Mouse (Mus musculus) liver, embryonic 16.5 days (tissue): Measurements from ENCODE around the gene Rad9b. TPM values are rescaled to one million over a fixed set of nuclear protein-coding genes. Genes with fewer than 3 reads are reported as not detected.
"Not testable (repeated sequence)": the region's sequence is repeated elsewhere in the genome, so short reads cannot be mapped to it uniquely, and the experiment has no call there.

Experiments
- ATAC-seq: fragments of 200-750 bp; cut with Nextera tagmentation; 2 replicates; pipeline ENCODE4 v1.8.0; 2017; ENCODE audit warnings: low read depth, mild to moderate bottlenecking, moderate number of reproducible peaks, moderate library complexity
- H3K27ac ChIP-seq: fragments of 300-500 bp; sonication (generic); 2 replicates; pipeline ENCODE4 v1.5.1; 2014; ENCODE audit warnings: mild to moderate bottlenecking, low read length
- H3K27me3 ChIP-seq: fragments of 300-500 bp; sonication (generic); 2 replicates; pipeline ENCODE4 v1.6.1; 2014; ENCODE audit warnings: low read depth, low read length, mixed read lengths; ENCODE audit not compliant: control insufficient read depth, insufficient read depth
- H3K36me3 ChIP-seq: fragments of 300-500 bp; sonication (generic); 2 replicates; pipeline ENCODE4 v1.6.1; 2014; ENCODE audit warnings: mild to moderate bottlenecking; ENCODE audit not compliant: control insufficient read depth, insufficient read depth
- H3K4me1 ChIP-seq: fragments of 300-500 bp; sonication (generic); 2 replicates; pipeline ENCODE4 v1.6.1; 2014; ENCODE audit warnings: low read depth, low read length, mixed read lengths; ENCODE audit not compliant: control insufficient read depth
- H3K4me2 ChIP-seq: fragments of 300-500 bp; sonication (generic); 2 replicates; pipeline ENCODE4 v1.6.1; 2014; ENCODE audit warnings: low read depth, low read length, mixed read lengths
- H3K4me3 ChIP-seq: fragments of 300-500 bp; sonication (generic); 2 replicates; pipeline ENCODE4 v1.5.1; 2014; ENCODE audit warnings: low read depth, mild to moderate bottlenecking, low read length
- H3K9ac ChIP-seq: fragments of 300-500 bp; sonication (generic); 2 replicates; pipeline ENCODE4 v1.6.1; 2014; ENCODE audit warnings: low read depth, low read length
- H3K9me3 ChIP-seq: fragments of 300-500 bp; sonication (generic); replicated peaks from 2 replicates; pipeline ENCODE4 v1.6.1; 2016; ENCODE audit warnings: low read length; ENCODE audit not compliant: control insufficient read depth
- WGBS: fragments of 180-500 bp; shearing (Covaris S2); extraction: QIAGEN DNeasy Blood & Tissue Kit; methylation state at CpG from one replicate; pipeline ENCODE4 v1.1.7; 2014; ENCODE audit not compliant: insufficient replicate concordance; 5-methylcytosine and 5-hydroxymethylcytosine counted together
- polyA plus RNA-seq: library from polyadenylated mRNA; unstranded; fragments of >200 nt; fragmentation: Nextera tagmentation; extraction: Ambion mirVana; gene quantifications from 2 replicates; pipeline ENCODE4 v1.2.1, GENCODE M21; 2015

The Rad9b gene
- polyA plus RNA-seq, 1 experiment from 2014 or later, result 2.5 TPM

DNA sequence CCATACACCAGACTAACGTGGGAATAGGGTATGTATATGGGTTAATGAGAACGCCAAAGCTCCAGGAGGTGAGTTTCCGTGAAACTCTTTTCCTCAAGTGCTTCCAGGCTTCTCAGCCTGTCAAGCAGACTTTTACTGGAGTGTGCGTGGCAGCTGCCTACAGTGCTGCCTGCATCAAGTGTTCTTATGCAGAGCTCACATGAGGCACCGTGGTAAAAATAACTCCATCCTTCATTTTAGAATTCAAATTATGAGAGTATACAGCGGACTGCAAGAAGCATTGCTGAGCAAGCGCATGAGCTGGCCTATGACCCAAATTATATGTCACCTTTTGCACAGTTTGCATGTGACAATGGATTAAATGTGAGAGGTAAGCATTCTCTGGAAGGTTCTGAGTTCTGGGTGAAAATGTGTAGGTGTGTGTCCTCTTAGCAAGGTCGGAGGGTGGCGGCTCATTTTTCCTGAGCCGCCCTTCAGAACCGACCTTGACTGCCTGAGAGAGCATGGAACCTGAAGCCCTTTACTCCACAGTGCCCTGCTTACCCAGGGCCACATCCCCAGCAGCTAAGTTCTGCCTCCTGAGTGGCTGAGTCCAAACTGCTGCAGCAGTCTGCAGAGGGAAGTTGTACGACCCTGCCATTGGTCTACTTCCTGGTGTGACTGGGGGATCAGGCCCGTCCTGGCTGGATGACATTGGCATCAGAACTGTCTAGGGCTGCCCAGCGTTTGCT lies 34.4 kb downstream of the Rad9b start:
- H3K4me1 ChIP-seq, result peaks cover 12% of the 10 kb centered on the region
- H3K27me3 ChIP-seq, result no peaks in the 10 kb centered on the region
- H3K4me2 ChIP-seq, result no peak overlapping the region
- H3K9me3 ChIP-seq, result no peaks in the 10 kb centered on the region
- no peak overlapping the region for H3K9ac ChIP-seq
- ATAC-seq, result no peak
- H3K27ac ChIP-seq, result no peak overlapping the region
- no peak overlapping the region for H3K4me3 ChIP-seq
- 76% methylated on average over 14 of the region's 14 CpGs for WGBS
- peaks cover 9% of the 10 kb centered on the region for H3K36me3 ChIP-seq

DNA sequence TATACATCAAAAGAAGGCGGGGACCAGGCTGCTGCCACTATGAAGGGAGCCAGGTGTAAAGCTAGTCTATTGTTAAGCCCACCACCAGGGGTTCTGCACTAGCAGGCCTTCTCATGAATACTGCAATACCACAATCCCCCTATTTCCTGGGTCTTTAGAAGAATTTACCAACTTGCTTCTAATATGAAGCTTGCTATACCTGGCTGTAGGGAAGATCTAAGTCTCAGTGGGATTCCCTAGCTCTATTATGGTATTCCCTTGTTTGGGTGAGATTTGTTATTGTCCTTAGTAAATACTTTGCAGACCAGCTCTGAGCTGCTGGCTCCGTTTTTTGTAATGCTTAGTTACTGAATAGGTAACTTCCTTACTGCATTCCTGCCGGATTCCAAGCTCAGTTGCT lies 35.1 kb downstream of the Rad9b start:
- not testable (repeated sequence) for H3K9ac ChIP-seq, H3K27ac ChIP-seq, H3K4me3 ChIP-seq, H3K27me3 ChIP-seq, H3K9me3 ChIP-seq, H3K36me3 ChIP-seq, H3K4me2 ChIP-seq, ATAC-seq
- H3K4me1 ChIP-seq, result peaks cover 14% of the 10 kb centered on the region
- WGBS, result 81% methylated on average over 3 of the region's 3 CpGs

DNA sequence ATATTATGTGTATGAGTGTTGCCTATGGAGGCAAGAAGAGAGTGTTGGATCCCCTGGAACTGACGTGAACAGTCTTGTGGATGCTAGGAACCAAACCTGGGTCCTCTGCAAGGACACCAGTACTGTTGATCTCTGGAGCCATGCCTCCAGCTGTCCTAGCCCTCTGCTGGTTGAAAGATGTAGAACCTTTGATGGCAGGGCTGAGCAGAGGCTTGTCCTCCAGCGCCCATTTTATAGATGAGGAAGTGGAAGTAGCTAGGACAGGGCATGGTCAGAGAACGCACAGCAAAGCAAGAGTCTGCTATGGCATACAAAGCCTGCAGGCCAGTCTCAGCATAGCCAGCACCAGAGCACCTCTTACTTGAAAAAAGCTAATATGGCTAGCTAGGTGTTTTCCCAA lies 35.9 kb downstream of the Rad9b start:
- Histone ChIP-seq H3K27me3 (no peaks in the 10 kb centered on the region), H3K4me3 (no peak overlapping the region), H3K4me2 (no peak overlapping the region), H3K27ac (no peak overlapping the region), H3K9me3 (no peaks in the 10 kb centered on the region), H3K36me3 (peaks cover 9% of the 10 kb centered on the region), H3K9ac (no peak overlapping the region), H3K4me1 (peaks cover 14% of the 10 kb centered on the region)
- no peak for ATAC-seq
- 51% methylated on average over 3 of the region's 3 CpGs for WGBS

DNA sequence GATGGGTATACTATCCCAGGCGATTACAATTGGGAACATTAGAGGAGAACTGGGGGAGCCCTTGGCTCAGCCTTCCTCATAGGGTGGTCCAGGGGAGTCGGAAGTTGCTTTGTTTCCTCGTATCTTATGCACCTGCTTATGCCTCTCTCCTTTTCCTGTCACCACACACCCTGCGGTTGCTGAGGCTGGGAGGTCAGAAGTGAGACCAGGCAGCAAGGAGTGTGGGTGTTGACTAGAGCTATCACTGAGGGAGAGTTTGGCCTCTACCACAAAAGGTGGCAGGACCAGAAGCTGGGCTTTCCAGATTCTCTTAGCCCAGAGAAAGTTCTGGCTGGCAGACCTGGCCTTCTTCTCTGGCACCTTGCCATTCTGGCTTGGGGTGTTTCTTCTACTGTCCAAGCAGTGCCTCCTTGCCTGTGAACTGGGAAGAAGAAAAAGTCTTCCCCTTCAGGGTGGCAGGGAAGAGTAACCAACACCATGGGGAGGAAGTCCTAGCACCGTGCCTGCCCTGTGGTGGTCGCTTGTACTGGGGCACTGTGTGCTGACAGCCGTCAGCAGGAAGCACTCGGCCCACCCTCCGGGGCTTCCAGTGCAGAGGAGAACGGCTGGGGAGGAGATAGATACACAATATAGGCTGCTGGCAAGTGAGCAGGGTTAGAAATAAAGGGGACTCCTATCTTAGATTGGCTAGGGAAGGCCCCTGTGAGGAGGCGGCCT lies 36.5 kb downstream of the Rad9b start:
- no peak overlapping the region for H3K4me2 ChIP-seq
- H3K9ac ChIP-seq, result no peak overlapping the region
- ATAC-seq, result no peak
- WGBS, result 43% methylated on average over 11 of the region's 11 CpGs
- H3K27me3 ChIP-seq, result no peaks in the 10 kb centered on the region
- H3K9me3 ChIP-seq, result no peaks in the 10 kb centered on the region
- H3K27ac ChIP-seq, result no peak overlapping the region
- H3K4me3 ChIP-seq, result no peak overlapping the region
- H3K4me1 ChIP-seq, result peaks cover 14% of the 10 kb centered on the region
- peaks cover 12% of the 10 kb centered on the region for H3K36me3 ChIP-seq

DNA sequence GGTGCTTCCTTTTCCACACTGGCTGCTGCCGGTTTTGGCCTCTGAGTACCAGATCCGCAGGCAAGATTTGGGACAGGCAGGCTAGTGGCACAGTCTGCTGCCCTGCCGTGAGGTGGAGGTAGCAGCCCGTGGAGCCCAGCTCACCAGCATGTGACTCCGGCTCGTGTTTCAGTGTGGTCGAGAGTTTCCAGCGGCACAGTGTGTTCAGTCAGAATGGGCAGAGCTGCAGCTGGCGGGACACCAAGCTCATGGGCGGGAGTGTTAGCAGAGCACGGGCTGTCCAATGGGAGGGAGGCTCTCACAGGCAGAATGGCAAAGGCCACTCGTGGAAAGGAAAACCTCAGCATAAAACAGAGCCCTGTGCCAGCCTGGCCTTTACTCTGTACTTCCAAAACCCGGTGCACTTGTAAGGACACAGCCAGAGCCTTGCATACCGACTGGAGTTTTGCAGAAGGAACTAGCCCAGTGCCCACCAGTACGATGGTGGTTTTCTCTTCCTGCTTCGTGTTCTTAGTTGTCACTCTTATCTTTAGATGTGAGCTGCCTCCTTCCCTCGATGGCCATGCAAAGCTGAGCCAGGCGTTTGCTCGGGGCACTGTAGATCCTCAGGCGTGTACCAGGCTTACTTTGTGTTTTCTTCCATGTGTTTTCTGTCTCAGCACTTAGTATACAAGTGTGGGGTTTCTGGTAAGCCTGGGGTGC lies 38.9 kb downstream of the Rad9b start:
- peak; percentile 70 for ATAC-seq
- WGBS, result 17% methylated on average over 20 of the region's 20 CpGs
- H3K9me3 ChIP-seq, result no peaks in the 10 kb centered on the region
- H3K4me2 ChIP-seq, result peak overlapping the region; percentile 33
- H3K36me3 ChIP-seq, result peaks cover 5% of the 10 kb centered on the region
- H3K27ac ChIP-seq, result peak overlapping the region; percentile 5; the same call in 1 of the 2 replicates
- H3K4me1 ChIP-seq, result peaks cover 14% of the 10 kb centered on the region
- peak overlapping the region; percentile 21; the same call in 1 of the 2 replicates for H3K4me3 ChIP-seq
- no peaks in the 10 kb centered on the region for H3K27me3 ChIP-seq
- peak overlapping the region; percentile 12; the same call in 1 of the 2 replicates for H3K9ac ChIP-seq

DNA sequence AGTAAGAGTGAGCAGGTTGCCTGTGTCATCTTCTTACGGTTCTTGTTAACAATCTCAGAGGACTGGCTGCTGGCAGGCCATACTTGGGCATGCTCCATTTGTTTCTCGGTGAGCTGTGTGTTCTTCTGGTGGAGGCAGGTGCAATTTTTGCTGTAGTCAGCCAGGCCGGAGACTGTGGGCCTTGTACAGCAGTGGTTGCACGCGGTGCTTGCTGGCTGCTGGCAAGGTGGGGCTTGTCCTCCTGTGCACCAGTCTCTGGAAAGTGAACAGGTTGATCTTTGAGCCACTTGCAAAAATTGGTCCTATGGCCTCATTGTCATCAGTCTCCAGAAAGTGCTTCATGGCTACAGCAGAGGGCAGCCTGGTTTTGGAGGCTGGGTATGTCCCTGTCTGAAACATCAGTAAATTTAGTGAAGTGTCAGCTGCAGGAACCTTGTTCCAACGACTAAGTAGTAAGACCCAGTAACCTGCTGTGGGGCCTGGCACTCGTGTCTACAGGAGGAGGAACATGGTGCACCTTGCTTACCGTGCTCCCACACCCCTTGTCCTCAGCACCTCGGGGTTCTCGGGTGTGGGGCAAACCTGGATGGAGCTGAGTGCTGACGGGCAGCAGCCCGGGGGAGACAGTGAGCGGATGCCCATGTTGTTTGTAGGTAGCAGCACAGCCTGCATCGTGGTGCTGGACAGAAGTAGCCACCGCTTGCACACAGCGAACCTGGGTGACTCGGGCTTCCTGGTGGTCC lies 40.9 kb downstream of the Rad9b start:
- 77% methylated on average over 17 of the region's 17 CpGs for WGBS
- peaks cover 5% of the 10 kb centered on the region for H3K36me3 ChIP-seq
- no peak overlapping the region for H3K27ac ChIP-seq
- peaks cover 14% of the 10 kb centered on the region for H3K4me1 ChIP-seq
- no peak overlapping the region for H3K4me3 ChIP-seq
- H3K9me3 ChIP-seq, result no peaks in the 10 kb centered on the region
- H3K4me2 ChIP-seq, result no peak overlapping the region
- ATAC-seq, result no peak
- no peak overlapping the region for H3K9ac ChIP-seq
- H3K27me3 ChIP-seq, result no peaks in the 10 kb centered on the region

DNA sequence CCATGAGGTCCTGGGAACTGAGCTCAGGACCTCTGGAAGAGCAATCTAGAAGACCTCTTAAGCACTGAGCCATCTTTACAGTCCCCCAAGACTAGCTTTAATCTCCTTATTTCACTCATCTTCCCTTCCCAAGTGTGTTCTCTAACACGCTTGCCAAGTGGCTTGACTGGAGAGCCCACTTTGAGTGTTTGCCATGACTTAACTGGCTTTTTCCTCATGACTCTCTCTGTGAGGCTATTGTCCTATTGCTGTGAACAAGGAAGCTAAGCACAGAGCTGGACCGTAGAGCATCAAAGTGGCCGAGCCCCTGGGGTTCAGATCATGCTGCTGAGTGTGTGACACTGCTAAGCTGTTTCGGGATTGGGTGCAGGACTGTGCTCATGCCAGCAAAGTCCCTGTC lies 41.7 kb downstream of the Rad9b start:
- Histone ChIP-seq H3K4me2 (no peak overlapping the region), H3K36me3 (peaks cover 5% of the 10 kb centered on the region), H3K9ac (no peak overlapping the region), H3K27ac (no peak overlapping the region), H3K4me3 (no peak overlapping the region), H3K27me3 (no peaks in the 10 kb centered on the region), H3K9me3 (no peaks in the 10 kb centered on the region), H3K4me1 (peaks cover 12% of the 10 kb centered on the region)
- 76% methylated on average over 4 of the region's 4 CpGs for WGBS
- ATAC-seq, result no peak

DNA sequence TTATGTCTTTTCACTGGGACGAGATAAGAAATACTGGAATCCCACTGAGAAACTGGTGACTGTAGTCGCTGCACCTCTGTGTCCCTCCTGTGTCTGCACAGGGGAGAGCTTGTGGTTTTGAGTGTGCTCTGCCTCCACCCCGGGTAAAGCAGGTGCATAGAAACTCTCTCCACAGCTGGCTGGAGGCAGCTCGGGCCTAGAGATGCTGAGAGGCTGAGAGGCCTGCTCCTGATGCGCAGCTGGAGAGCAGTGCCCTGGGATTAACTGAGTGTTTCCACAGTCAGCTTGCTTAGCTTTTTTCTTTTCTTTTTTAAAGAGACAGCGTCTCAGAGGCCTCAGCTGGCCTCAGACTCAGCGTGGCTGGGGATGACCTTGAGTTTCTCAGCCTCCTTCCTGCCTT lies 42.3 kb downstream of the Rad9b start:
- ATAC-seq, result no peak
- Histone ChIP-seq H3K4me3 (no peak overlapping the region), H3K4me2 (no peak overlapping the region), H3K4me1 (peaks cover 12% of the 10 kb centered on the region), H3K9ac (no peak overlapping the region), H3K27me3 (no peaks in the 10 kb centered on the region), H3K36me3 (peaks cover 2% of the 10 kb centered on the region; the same call in 1 of the 2 replicates), H3K9me3 (no peaks in the 10 kb centered on the region), H3K27ac (no peak overlapping the region)
- 68% methylated on average over 7 of the region's 7 CpGs for WGBS
